Mouse (Mus musculus) MEL (cell line): Measurements from ENCODE around the gene Catip. TPM values are rescaled to one million over a fixed set of nuclear protein-coding genes. Genes with fewer than 3 reads are reported as not detected.

Experiments used
- DNase-seq: peaks from one replicate; pipeline ENCODE4 v3.0.0; 2011; ENCODE audit warnings: low read depth, low spot score
- H3K27ac ChIP-seq: 2 replicates; pipeline ENCODE4 v1.5.1; 2012; ENCODE audit warnings: low read depth, mild to moderate bottlenecking, control low read depth, low read length, moderate library complexity; ENCODE audit not compliant: control insufficient read depth
- H3K27me3 ChIP-seq, 2 experiments: fragments of 150-350 bp in 1 of 2; sonication (generic) in 1 of 2; 2 replicates each; pipeline ENCODE4 v1.6.1; 2012; ENCODE audit warnings: low read length in 2 of 2, mild to moderate bottlenecking in 2 of 2, improper control_type of control experiment in 1 of 2, moderate library complexity in 1 of 2; ENCODE audit not compliant: insufficient read depth in 2 of 2, control insufficient read depth in 1 of 2
- H3K36me3 ChIP-seq, 2 experiments: 2 replicates each; pipeline ENCODE4 v1.6.1; 2012 to 2014; ENCODE audit warnings: low read length in 2 of 2, improper control_type of control experiment in 1 of 2, inconsistent platforms in 1 of 2, mild to moderate bottlenecking in 1 of 2; ENCODE audit not compliant: insufficient read depth in 2 of 2, control insufficient read depth in 1 of 2
- H3K4me1 ChIP-seq, 2 experiments: fragments of 150-350 bp in 1 of 2; sonication (generic) in 1 of 2; 2 replicates each; pipeline ENCODE4 v1.6.1; 2012; ENCODE audit warnings: low read length in 2 of 2, improper control_type of control experiment in 1 of 2, mild to moderate bottlenecking in 1 of 2; ENCODE audit not compliant: insufficient read depth in 2 of 2, control insufficient read depth in 1 of 2
- H3K4me3 ChIP-seq, 2 experiments: fragments of 150-350 bp in 1 of 2; sonication (generic) in 1 of 2; 2 replicates each; pipeline ENCODE4 v1.5.1; 2012; ENCODE audit warnings: low read depth in 2 of 2, low read length in 2 of 2, mild to moderate bottlenecking in 2 of 2, moderate library complexity in 2 of 2, control low read depth in 1 of 2, improper control_type of control experiment in 1 of 2; ENCODE audit not compliant: control insufficient read depth in 1 of 2, insufficient read depth in 1 of 2
- H3K79me2 ChIP-seq: 2 replicates; pipeline ENCODE4 v1.6.1; 2012; ENCODE audit warnings: mild to moderate bottlenecking, low read length, moderate library complexity; ENCODE audit not compliant: control insufficient read depth, poor library complexity, insufficient read depth
- H3K9ac ChIP-seq: 2 replicates; pipeline ENCODE4 v1.6.1; 2012; ENCODE audit warnings: low read depth, mild to moderate bottlenecking, control low read depth, low read length, moderate library complexity; ENCODE audit not compliant: control insufficient read depth, poor library complexity, severe bottlenecking
- H3K9me3 ChIP-seq: fragments of 150-350 bp; sonication (generic); replicated peaks from 2 replicates; pipeline ENCODE4 v1.6.1; 2012; ENCODE audit warnings: mild to moderate bottlenecking, low read length, improper control_type of control experiment, moderate library complexity; ENCODE audit not compliant: insufficient read depth
- CHD1 ChIP-seq: IDR thresholded peaks from 2 replicates; pipeline ENCODE4 v1.6.1; 2012; ENCODE audit warnings: low read depth, mild to moderate bottlenecking, inconsistent platforms, low read length, improper control_type of control experiment
- CHD2 ChIP-seq: IDR thresholded peaks from 2 replicates; pipeline ENCODE4 v1.6.1; 2011; ENCODE audit warnings: low read length, improper control_type of control experiment
- ETS1 ChIP-seq: IDR thresholded peaks from 2 replicates; pipeline ENCODE4 v1.6.1; 2012; ENCODE audit warnings: low read depth, mild to moderate bottlenecking, inconsistent platforms, low read length, improper control_type of control experiment, moderate library complexity
- GABPA ChIP-seq: IDR thresholded peaks from 2 replicates; pipeline ENCODE4 v1.6.1; 2012; ENCODE audit warnings: low read depth, mild to moderate bottlenecking, inconsistent platforms, low read length, improper control_type of control experiment, moderate library complexity
- GATA1 ChIP-seq: IDR thresholded peaks from 2 replicates; pipeline ENCODE4 v1.6.1; 2011; ENCODE audit warnings: low read depth, low read length, improper control_type of control experiment
- MAFK ChIP-seq: IDR thresholded peaks from 2 replicates; pipeline ENCODE4 v1.6.1; 2011; ENCODE audit warnings: low read depth, mild to moderate bottlenecking, low read length, improper control_type of control experiment, borderline replicate concordance
- MAZ ChIP-seq: IDR thresholded peaks from 2 replicates; pipeline ENCODE4 v1.6.1; 2012; ENCODE audit warnings: low read depth, mild to moderate bottlenecking, inconsistent platforms, low read length, improper control_type of control experiment
- MYB ChIP-seq: IDR thresholded peaks from 2 replicates; pipeline ENCODE4 v1.6.1; 2011; ENCODE audit warnings: mild to moderate bottlenecking, low read depth, low read length, improper control_type of control experiment
- NRF1 ChIP-seq: IDR thresholded peaks from 2 replicates; pipeline ENCODE4 v1.6.1; 2014; ENCODE audit warnings: low read depth, mild to moderate bottlenecking, inconsistent platforms, low read length, improper control_type of control experiment, moderate library complexity; ENCODE audit not compliant: poor library complexity, insufficient read depth, severe bottlenecking
- POLR2A ChIP-seq, 2 experiments: IDR thresholded peaks; 2 replicates each; pipeline ENCODE4 v1.6.1; 2011 to 2012; ENCODE audit warnings: low read length in 2 of 2, mild to moderate bottlenecking in 2 of 2, control low read depth in 1 of 2, improper control_type of control experiment in 1 of 2, low read depth in 1 of 2, moderate library complexity in 1 of 2; ENCODE audit not compliant: control insufficient read depth in 1 of 2, insufficient read depth in 1 of 2, poor library complexity in 1 of 2
- POLR2AphosphoS2 ChIP-seq: IDR thresholded peaks from 2 replicates; pipeline ENCODE4 v1.6.1; 2011; ENCODE audit warnings: low read length, improper control_type of control experiment
- RAD21 ChIP-seq: IDR thresholded peaks from 2 replicates; pipeline ENCODE4 v1.6.1; 2011; ENCODE audit warnings: mild to moderate bottlenecking, low read depth, low read length, improper control_type of control experiment
- RCOR1 ChIP-seq: IDR thresholded peaks from 2 replicates; pipeline ENCODE4 v1.6.1; 2012; ENCODE audit warnings: low read depth, mild to moderate bottlenecking, inconsistent platforms, low read length, improper control_type of control experiment
- SMC3 ChIP-seq: IDR thresholded peaks from 2 replicates; pipeline ENCODE4 v1.6.1; 2011; ENCODE audit warnings: low read depth, low read length, improper control_type of control experiment
- TCF12 ChIP-seq: IDR thresholded peaks from 2 replicates; pipeline ENCODE4 v1.6.1; 2014; ENCODE audit warnings: low read depth, mild to moderate bottlenecking, inconsistent platforms, low read length, improper control_type of control experiment, moderate library complexity
- USF2 ChIP-seq, 2 experiments: IDR thresholded peaks; 2 replicates each; pipeline ENCODE4 v1.6.1; 2011 to 2012; ENCODE audit warnings: improper control_type of control experiment in 2 of 2, low read length in 2 of 2, borderline replicate concordance in 1 of 2, inconsistent platforms in 1 of 2, low read depth in 1 of 2, mild to moderate bottlenecking in 1 of 2; ENCODE audit not compliant: insufficient read depth in 1 of 2
- ZC3H11A ChIP-seq: IDR thresholded peaks from 2 replicates; pipeline ENCODE4 v1.6.1; 2012; ENCODE audit warnings: low read depth, mild to moderate bottlenecking, inconsistent platforms, low read length, improper control_type of control experiment
- ZKSCAN1 ChIP-seq: IDR thresholded peaks from 2 replicates; pipeline ENCODE4 v1.6.1; 2012; ENCODE audit warnings: low read depth, mild to moderate bottlenecking, inconsistent platforms, low read length, improper control_type of control experiment, moderate library complexity
- ZMIZ1 ChIP-seq: IDR thresholded peaks from 2 replicates; pipeline ENCODE4 v1.6.1; 2012; ENCODE audit warnings: low read depth, mild to moderate bottlenecking, inconsistent platforms, low read length, improper control_type of control experiment, moderate library complexity
- ZNF384 ChIP-seq: IDR thresholded peaks from 2 replicates; pipeline ENCODE4 v1.6.1; 2012; ENCODE audit warnings: low read depth, mild to moderate bottlenecking, inconsistent platforms, low read length, improper control_type of control experiment
- polyA plus RNA-seq, 2 experiments: library from polyadenylated mRNA; stranded (reverse) in 1 of 2; unstranded in 1 of 2; fragments of >175 nt in 1 of 2; fragments of >200 nt in 1 of 2; gene quantifications; 2 replicates each; pipeline versions ENCODE4 v1.2.1 to v1.2.4; 2012; ENCODE audit warnings: low replicate concordance in 2 of 2, low read depth in 1 of 2; ENCODE audit not compliant: insufficient read length in 2 of 2, insufficient read depth in 1 of 2, missing spikeins in 1 of 2
- total RNA-seq: library from RNA; depleted of rRNA; stranded (reverse); fragments of 300-350 nt; gene quantifications from 2 replicates; pipeline ENCODE4 v1.2.3, GENCODE M21; 2012

The Catip gene
- total and polyA plus RNA-seq, 3 experiments = 0.08 TPM; not detected in 1

DNA sequence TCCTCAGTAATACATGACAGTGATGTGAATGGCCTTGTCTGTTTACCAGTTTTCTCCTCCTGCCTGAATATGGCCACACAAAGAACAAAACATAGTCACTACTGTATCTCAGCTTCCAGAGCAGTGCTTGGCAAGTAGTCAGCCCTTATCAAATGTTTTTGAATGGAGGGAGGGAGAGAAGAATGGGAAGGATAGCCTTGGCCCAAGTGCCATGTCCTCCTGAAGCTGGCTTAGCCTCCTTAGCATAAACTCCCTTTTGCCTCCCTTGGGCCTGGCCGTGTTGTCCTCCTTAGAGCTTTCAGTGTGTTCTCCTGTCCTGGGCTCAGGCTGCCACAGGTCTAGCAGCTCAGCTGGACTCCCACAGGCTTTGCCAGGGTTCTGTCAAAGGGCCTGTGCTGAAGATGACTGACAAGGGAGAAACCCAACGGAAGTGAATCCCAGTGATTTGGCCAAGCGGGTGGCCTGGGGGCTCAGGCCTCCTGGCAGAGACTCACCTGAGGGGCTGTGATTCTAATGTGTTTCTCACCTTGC, 24.6 kb upstream of the Catip start:
- Histone ChIP-seq H3K4me1 (peaks cover 2 to 4% of the 10 kb centered on the region in 2 experiments; a peak in 1 of 4 replicates), H3K79me2 (no peaks in the 10 kb centered on the region), H3K9ac (no peak overlapping the region), H3K27me3 (no peaks in the 10 kb centered on the region), H3K9me3 (no peaks in the 10 kb centered on the region), H3K27ac (no peak overlapping the region), H3K36me3 (no peaks in the 10 kb centered on the region), H3K4me3 (no peak overlapping the region)
- TF ChIP-seq MYB (no peak), POLR2A (IDR thresholded peaks at IDR 0.05; ENCODE audit: control insufficient read depth in 1 of 2, insufficient read depth in 1 of 2, low read depth in 1 of 2, low read length in 2 of 2, poor library complexity in 1 of 2) (no peak), ZC3H11A (no peak), MAZ (no peak), CHD1 (no peak), MAFK (no peak), CHD2 (no peak), ZMIZ1 (no peak), RAD21 (no peak), ZKSCAN1 (no peak), USF2 (IDR thresholded peaks at IDR 0.05; ENCODE audit: borderline replicate concordance in 1 of 2, insufficient read depth in 1 of 2, low read depth in 1 of 2, low read length in 2 of 2) (no peak), NRF1 (no peak), RCOR1 (no peak), GATA1 (no peak), ETS1 (no peak), SMC3 (no peak), GABPA (no peak), POLR2AphosphoS2 (no peak), ZNF384 (no peak), TCF12 (no peak)
- no peak for DNase-seq

DNA sequence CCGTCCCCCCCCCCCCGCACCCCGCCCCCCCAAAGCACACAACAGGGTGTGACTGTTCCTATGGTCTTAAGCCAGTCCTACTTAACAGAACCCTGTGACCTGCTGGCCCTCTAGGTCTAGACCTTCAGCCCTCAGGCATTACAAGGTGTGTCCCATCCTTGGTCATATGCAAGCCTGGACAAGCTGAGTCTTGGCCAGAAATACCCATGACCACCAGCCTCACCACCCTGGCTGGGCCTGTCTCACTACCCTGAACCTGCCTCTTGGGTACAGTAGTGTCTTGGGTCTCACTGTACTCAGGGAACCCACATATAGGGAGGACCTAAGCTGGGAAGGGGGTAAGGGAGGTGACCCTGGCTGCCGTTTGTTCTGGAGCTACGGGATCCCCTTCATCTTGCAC, 23.9 kb upstream of the Catip start:
- DNase-seq = no peak
- no peak overlapping the region for H3K27ac ChIP-seq
- peaks cover 1 to 4% of the 10 kb centered on the region in 2 experiments; a peak in 1 of 4 replicates for H3K4me1 ChIP-seq
- H3K9me3 ChIP-seq = no peaks in the 10 kb centered on the region
- no peaks in the 10 kb centered on the region for H3K27me3 ChIP-seq
- no peaks in the 10 kb centered on the region for H3K36me3 ChIP-seq
- no peak overlapping the region for H3K4me3 ChIP-seq
- no peaks in the 10 kb centered on the region for H3K79me2 ChIP-seq
- no peak overlapping the region for H3K9ac ChIP-seq
- TF ChIP-seq ETS1 = no peak
- TF ChIP-seq, all 39 proteins: peak for 0
